Mouse (Mus musculus): ENCODE measurements around the gene Gm9049.
"Not testable (repeated sequence)": the region's sequence is repeated elsewhere in the genome, so short reads cannot be mapped to it uniquely, and the experiment has no call there.

Gm9049 gene

GRCm38 (mm10) chr10:118354005-118354404 lies at the start of gene Gm9049:
Gm9049 (minus strand) TSS chr10:118354105.
- DNase-seq (ENCODE audit: low spot score), result not testable (repeated sequence)

- DNase-seq (ENCODE audit: low spot score), result no peak
Measured at GRCm38 (mm10) chr10:118399917-118400316, 46.0 kb upstream of the Gm9049 start.

GRCm38 (mm10) chr10:118370443-118370842 lies 16.5 kb upstream of the Gm9049 start:
- peak; percentile 87 for DNase-seq (ENCODE audit: low spot score)

- no peak for DNase-seq (ENCODE audit: low spot score)
Measured at GRCm38 (mm10) chr10:118369518-118369917, 15.6 kb upstream of the Gm9049 start.

- DNase-seq (ENCODE audit: low spot score), result not testable (repeated sequence)
Measured at GRCm38 (mm10) chr10:118348579-118348978, 5.3 kb downstream of the Gm9049 start, which contains the start of gene Gm9048. Gm9048 (minus strand) TSS chr10:118348679.

GRCm38 (mm10) chr10:118343155-118343554 lies 10.8 kb downstream of the Gm9049 start, which contains the start of gene Gm9046:
Gm9046 (minus strand) TSS chr10:118343255.
- DNase-seq (ENCODE audit: low spot score), result not testable (repeated sequence)

- not testable (repeated sequence) for DNase-seq (ENCODE audit: low spot score)
Measured at GRCm38 (mm10) chr10:118337731-118338130, 16.2 kb downstream of the Gm9049 start, which contains the start of gene Gm9045. Gm9045 (minus strand) TSS chr10:118337831.

- DNase-seq (ENCODE audit: low spot score), result not testable (repeated sequence)
Measured at GRCm38 (mm10) chr10:118332308-118332707, 21.6 kb downstream of the Gm9049 start, which contains the start of gene Gm9044. Gm9044 (minus strand) TSS chr10:118332408.

GRCm38 (mm10) chr10:118326869-118327268 lies 27.0 kb downstream of the Gm9049 start, which contains the start of gene Gm9040:
Gm9040 (minus strand) TSS chr10:118326969.
- DNase-seq (ENCODE audit: low spot score), result not testable (repeated sequence)

GRCm38 (mm10) chr10:118319024-118319423 lies 34.9 kb downstream of the Gm9049 start:
- no peak for DNase-seq (ENCODE audit: low spot score)

GRCm38 (mm10) chr10:118302133-118302532 lies 51.8 kb downstream of the Gm9049 start:
- DNase-seq (ENCODE audit: low spot score), result not testable (repeated sequence)
